Mouse (Mus musculus): ENCODE measurements around the gene Acot5. TPM values are rescaled to one million over a fixed set of nuclear protein-coding genes. Genes with fewer than 3 reads are reported as not detected.
"Not testable (repeated sequence)": the region's sequence is repeated elsewhere in the genome, so short reads cannot be mapped to it uniquely, and the experiment has no call there.

The Acot5 gene
- polyA plus RNA-seq, 1 experiment from 2014 or later = not detected

DNA sequence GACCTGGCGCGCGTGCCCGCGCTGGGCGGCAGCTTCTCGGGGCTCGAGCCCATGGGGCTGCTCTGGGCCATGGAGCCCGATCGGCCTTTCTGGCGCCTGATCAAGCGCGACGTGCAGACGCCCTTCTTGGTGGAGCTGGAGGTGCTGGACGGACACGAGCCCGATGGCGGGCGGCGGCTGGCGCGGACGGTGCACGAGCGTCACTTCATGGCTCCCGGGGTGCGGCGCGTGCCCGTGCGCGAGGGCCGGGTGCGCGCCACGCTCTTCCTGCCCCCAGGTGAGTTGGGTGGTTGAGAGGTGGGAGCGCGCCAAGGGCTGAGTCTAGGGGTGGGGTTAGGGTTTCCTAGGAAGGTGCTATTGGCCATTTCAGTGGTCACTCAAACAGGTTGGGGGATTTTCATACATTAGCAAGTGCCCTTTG, 30.4 kb upstream of the Acot5 start, which contains the start of gene Gm49366:
TSS of gene Gm49366 (plus strand) at position 245 of the 421 bp plus-strand sequence.
- not testable (repeated sequence) for H3K4me1 ChIP-seq, H3K27me3 ChIP-seq, H3K36me3 ChIP-seq, H3K9me3 ChIP-seq, H3K27ac ChIP-seq
- 0 out of 2 replicates have a peak, but pooled peaks have one; percentile 28 for ATAC-seq (ENCODE audit: low FRiP score, low read depth)
- Histone ChIP-seq H3K4me2 (replicated peaks) (peak within 1 kb of the TSS; percentile 72), H3K9ac (peak within 1 kb of the TSS; percentile 69), H3K4me3 (peak within 1 kb of the TSS; percentile 49)
- WGBS = 2% methylated on average over 39 of the region's 39 CpGs

DNA sequence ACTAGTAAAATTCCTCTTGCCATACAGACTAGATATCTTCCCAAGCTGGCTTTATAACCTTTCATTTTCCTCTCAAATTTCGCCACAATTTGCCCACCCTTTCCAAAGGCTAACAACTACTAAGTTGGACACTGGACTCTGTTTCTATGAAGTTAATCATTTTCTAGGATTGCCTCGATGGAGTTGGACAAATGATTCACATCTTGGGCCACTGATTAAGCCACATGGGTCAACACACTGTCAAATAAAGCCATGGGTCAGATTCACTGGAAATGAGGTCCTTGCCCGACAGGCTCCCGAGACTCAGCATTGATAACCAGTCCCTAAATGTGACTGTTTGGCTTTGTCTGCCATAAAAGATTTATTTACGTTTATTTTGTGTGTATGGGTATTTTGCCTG, 26.9 kb upstream of the Acot5 start:
- H3K36me3 ChIP-seq = no peaks in the 10 kb centered on the region
- no peak overlapping the region for H3K4me2 ChIP-seq (replicated peaks)
- 0 out of 2 replicates have a peak, but pooled peaks cover 5% of the 10 kb centered on the region for H3K27me3 ChIP-seq
- 89% methylated on average over 5 of the region's 5 CpGs for WGBS
- H3K9me3 ChIP-seq = peaks cover 8% of the 10 kb centered on the region; the same call in 1 of the 2 replicates
- no peak overlapping the region for H3K9ac ChIP-seq
- ATAC-seq (ENCODE audit: low FRiP score, low read depth) = no peak
- no peak overlapping the region for H3K4me3 ChIP-seq
- H3K27ac ChIP-seq = no peak overlapping the region
- H3K4me1 ChIP-seq = no peaks in the 10 kb centered on the region

DNA sequence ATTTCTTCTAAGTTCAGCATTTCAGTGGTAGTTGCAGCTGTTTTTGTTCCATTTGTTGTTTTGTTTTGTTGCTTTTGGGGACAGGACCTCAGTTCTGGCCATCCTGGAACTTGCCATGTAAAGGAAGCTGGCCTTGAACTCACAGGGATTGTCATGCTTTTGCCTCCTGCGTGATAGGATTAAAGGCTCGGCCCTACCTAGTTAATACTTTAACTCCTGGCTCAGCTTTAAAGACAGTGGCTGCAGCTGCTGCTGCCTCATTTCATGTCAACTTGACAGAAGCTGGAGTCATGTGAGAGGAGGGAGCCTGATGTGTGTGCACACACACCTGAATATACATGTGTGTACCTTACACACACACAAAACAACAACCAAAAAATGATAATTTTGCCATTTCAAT, 25.1 kb upstream of the Acot5 start:
- H3K4me1 ChIP-seq = no peaks in the 10 kb centered on the region
- no peaks in the 10 kb centered on the region for H3K27me3 ChIP-seq
- WGBS = 76% methylated on average over 2 of the region's 2 CpGs
- no peaks in the 10 kb centered on the region for H3K36me3 ChIP-seq
- H3K9me3 ChIP-seq = peaks cover 20% of the 10 kb centered on the region
- H3K4me2 ChIP-seq (replicated peaks) = no peak overlapping the region
- ATAC-seq (ENCODE audit: low FRiP score, low read depth) = no peak
- H3K27ac ChIP-seq = no peak overlapping the region
- no peak overlapping the region for H3K4me3 ChIP-seq
- no peak overlapping the region for H3K9ac ChIP-seq

DNA sequence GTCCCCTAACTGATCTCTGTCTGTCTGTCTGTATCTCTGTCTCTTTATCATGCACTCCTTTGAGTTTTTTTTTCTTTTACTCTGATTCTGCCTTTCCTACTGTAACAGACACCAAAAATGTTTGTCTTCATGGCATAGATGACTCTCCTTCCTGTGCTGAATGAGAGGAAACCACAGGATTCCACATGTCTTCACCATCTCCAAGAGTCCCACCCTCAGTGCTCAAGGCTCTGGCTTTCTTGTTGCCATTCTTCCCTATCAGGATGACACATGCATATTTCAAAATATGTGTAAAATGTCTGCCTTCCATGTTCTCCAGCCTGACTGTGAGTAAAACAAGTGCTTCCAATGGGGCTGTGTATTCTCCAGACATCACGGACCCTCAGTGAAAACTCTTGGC, 22.2 kb upstream of the Acot5 start:
- no peak overlapping the region for H3K27ac ChIP-seq
- WGBS = 94% methylated on average over 1 of the region's 1 CpGs
- no peak for ATAC-seq (ENCODE audit: low FRiP score, low read depth)
- no peaks in the 10 kb centered on the region for H3K4me1 ChIP-seq
- no peak overlapping the region for H3K4me3 ChIP-seq
- H3K27me3 ChIP-seq = peaks cover 1% of the 10 kb centered on the region
- H3K4me2 ChIP-seq (replicated peaks) = no peak overlapping the region
- no peaks in the 10 kb centered on the region for H3K36me3 ChIP-seq
- H3K9ac ChIP-seq = no peak overlapping the region
- peaks cover 11% of the 10 kb centered on the region for H3K9me3 ChIP-seq

GRCm38 (mm10) chr12:84050744-84051143, 18.4 kb upstream of the Acot5 start:
- H3K9me3 ChIP-seq = peaks cover 11% of the 10 kb centered on the region
- 80% methylated on average over 5 of the region's 5 CpGs for WGBS
- H3K36me3 ChIP-seq; H3K9ac ChIP-seq; H3K4me2 ChIP-seq (replicated peaks); H3K27ac ChIP-seq; H3K4me3 ChIP-seq; ATAC-seq (ENCODE audit: low FRiP score, low read depth); H3K4me1 ChIP-seq: not testable (repeated sequence)
- H3K27me3 ChIP-seq = peaks cover 24% of the 10 kb centered on the region

GRCm38 (mm10) chr12:84051937-84052474, 17.1 kb upstream of the Acot5 start, which contains the start of gene Acot3:
TSS of gene Acot3 (plus strand) at chr12:84052144.
- Histone ChIP-seq H3K36me3 (no peaks in the 10 kb centered on the region), H3K27ac (no peak within 1 kb of the TSS), H3K9ac (no peak within 1 kb of the TSS), H3K9me3 (peaks cover 11% of the 10 kb centered on the region), H3K4me2 (replicated peaks) (peak within 1 kb of the TSS; percentile 87; the same call in 1 of the 2 replicates), H3K27me3 (peaks cover 24% of the 10 kb centered on the region), H3K4me3 (no peak within 1 kb of the TSS), H3K4me1 (peaks cover 4% of the 10 kb centered on the region; the same call in 1 of the 2 replicates)
- WGBS = 79% methylated on average over 5 of the region's 5 CpGs
- ATAC-seq (ENCODE audit: low FRiP score, low read depth) = no peak

DNA sequence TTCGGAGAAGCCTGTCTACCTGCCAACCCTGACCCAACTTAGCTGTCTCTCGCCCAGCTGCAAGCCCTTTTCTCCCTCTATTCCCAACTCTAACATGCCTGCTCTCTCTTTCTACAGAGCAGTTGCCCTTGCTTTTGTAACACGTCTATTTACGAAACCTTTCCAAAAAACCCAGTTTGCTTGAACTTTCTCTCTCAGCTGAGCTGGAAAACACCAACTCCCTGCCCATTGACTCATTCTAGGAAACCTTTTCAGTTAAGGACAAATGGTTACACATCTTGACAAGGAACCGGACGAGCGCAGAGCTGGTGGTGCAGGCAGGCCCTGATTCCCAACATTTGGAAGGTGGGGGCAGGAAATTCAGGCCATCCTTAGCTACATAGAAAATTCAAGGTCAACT, 16.5 kb upstream of the Acot5 start:
- Histone ChIP-seq H3K27me3 (peaks cover 24% of the 10 kb centered on the region), H3K4me2 (replicated peaks) (0 out of 2 replicates have a peak overlapping the region, but pooled peaks have one; percentile 87), H3K4me1 (peaks cover 4% of the 10 kb centered on the region; the same call in 1 of the 2 replicates), H3K4me3 (no peak overlapping the region), H3K36me3 (no peaks in the 10 kb centered on the region), H3K27ac (no peak overlapping the region), H3K9me3 (peaks cover 10% of the 10 kb centered on the region), H3K9ac (no peak overlapping the region)
- 90% methylated on average over 7 of the region's 7 CpGs for WGBS
- no peak for ATAC-seq (ENCODE audit: low FRiP score, low read depth)

- 14% methylated on average over 16 of the region's 16 CpGs for WGBS
- peaks cover 4% of the 10 kb centered on the region for H3K9me3 ChIP-seq
- peak overlapping the region; percentile 87 for H3K4me2 ChIP-seq (replicated peaks)
- H3K4me1 ChIP-seq = peaks cover 4% of the 10 kb centered on the region; the same call in 1 of the 2 replicates
- ATAC-seq (ENCODE audit: low FRiP score, low read depth) = no peak
- no peak overlapping the region for H3K27ac ChIP-seq
- no peaks in the 10 kb centered on the region for H3K36me3 ChIP-seq
- peak overlapping the region; percentile 62 for H3K9ac ChIP-seq
- H3K27me3 ChIP-seq = peaks cover 24% of the 10 kb centered on the region
- peak overlapping the region; percentile 51 for H3K4me3 ChIP-seq
Observed at GRCm38 (mm10) chr12:84053173-84053572, 16.0 kb upstream of the Acot5 start.

- H3K9me3 ChIP-seq = no peaks in the 10 kb centered on the region; the same call in 1 of the 2 replicates
- H3K27ac ChIP-seq = no peak overlapping the region
- peaks cover 24% of the 10 kb centered on the region for H3K27me3 ChIP-seq
- peak overlapping the region; percentile 51 for H3K4me3 ChIP-seq
- no peak for ATAC-seq (ENCODE audit: low FRiP score, low read depth)
- H3K4me2 ChIP-seq (replicated peaks) = peak overlapping the region; percentile 87
- peak overlapping the region; percentile 62 for H3K9ac ChIP-seq
- no peaks in the 10 kb centered on the region for H3K36me3 ChIP-seq
- H3K4me1 ChIP-seq = peaks cover 4% of the 10 kb centered on the region; the same call in 1 of the 2 replicates
- 2% methylated on average over 41 of the region's 46 CpGs for WGBS
Observed at GRCm38 (mm10) chr12:84053679-84054391, 15.3 kb upstream of the Acot5 start.

GRCm38 (mm10) chr12:84060946-84061345, 8.2 kb upstream of the Acot5 start:
- peaks cover 3% of the 10 kb centered on the region; the same call in 1 of the 2 replicates for H3K27me3 ChIP-seq
- 37% methylated on average over 2 of the region's 2 CpGs for WGBS
- H3K9me3 ChIP-seq = no peaks in the 10 kb centered on the region
- no peaks in the 10 kb centered on the region for H3K4me1 ChIP-seq
- H3K4me2 ChIP-seq (replicated peaks) = no peak overlapping the region
- H3K9ac ChIP-seq = no peak overlapping the region
- H3K27ac ChIP-seq = no peak overlapping the region
- no peak overlapping the region for H3K4me3 ChIP-seq
- ATAC-seq (ENCODE audit: low FRiP score, low read depth) = no peak
- no peaks in the 10 kb centered on the region for H3K36me3 ChIP-seq

DNA sequence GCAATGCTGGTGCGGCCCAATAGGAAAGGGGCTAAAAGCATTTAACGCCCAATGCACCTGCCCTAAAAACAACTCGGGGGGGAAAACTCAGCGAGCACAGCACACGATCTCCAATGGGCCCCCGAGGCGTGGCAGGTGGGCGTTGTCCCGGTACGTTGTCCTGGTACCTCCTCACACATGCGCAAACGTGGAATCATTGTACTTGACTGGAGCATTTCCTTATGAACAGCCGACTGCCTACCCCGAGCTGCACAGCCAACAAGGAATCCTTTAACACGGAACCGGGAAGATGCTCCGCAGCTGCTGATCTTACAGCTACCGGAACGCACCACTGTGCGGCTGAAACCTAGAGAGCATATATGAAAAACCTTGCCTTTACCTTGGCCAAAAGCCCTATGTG, 6.8 kb upstream of the Acot5 start:
- no peaks in the 10 kb centered on the region for H3K9me3 ChIP-seq
- no peak for ATAC-seq (ENCODE audit: low FRiP score, low read depth)
- WGBS = 94% methylated on average over 20 of the region's 20 CpGs

DNA sequence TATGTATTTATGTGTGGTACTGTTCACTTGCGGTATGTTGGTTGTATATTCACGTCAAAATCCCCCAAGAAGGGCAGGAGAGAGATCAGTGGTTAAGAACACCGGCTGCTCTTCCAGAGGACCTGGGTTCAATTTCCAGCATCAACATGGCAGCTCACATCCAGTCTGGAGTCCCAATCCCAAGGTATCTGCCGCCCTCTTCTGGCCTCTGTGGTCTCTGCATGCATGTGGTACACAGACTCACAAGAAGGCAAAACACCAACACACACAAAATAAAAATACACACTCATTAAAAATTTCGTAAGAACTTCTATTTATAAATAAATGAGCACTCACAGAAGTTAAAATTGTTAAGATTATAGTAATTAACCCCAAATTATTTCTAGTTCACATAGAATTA, 5.9 kb upstream of the Acot5 start:
- no peaks in the 10 kb centered on the region for H3K9me3 ChIP-seq
- H3K4me2 ChIP-seq (replicated peaks) = no peak overlapping the region
- H3K4me3 ChIP-seq = no peak overlapping the region
- H3K4me1 ChIP-seq = no peaks in the 10 kb centered on the region
- no peak overlapping the region for H3K27ac ChIP-seq
- no peak for ATAC-seq (ENCODE audit: low FRiP score, low read depth)
- peaks cover 20% of the 10 kb centered on the region for H3K27me3 ChIP-seq
- WGBS = 68% methylated on average over 5 of the region's 5 CpGs
- H3K36me3 ChIP-seq = no peaks in the 10 kb centered on the region
- no peak overlapping the region for H3K9ac ChIP-seq

More for the DNA sequence above, 6.8 kb upstream of the Acot5 start:
- Histone ChIP-seq H3K27ac (no peak overlapping the region), H3K4me2 (replicated peaks) (no peak overlapping the region), H3K4me3 (no peak overlapping the region), H3K4me1 (no peaks in the 10 kb centered on the region), H3K36me3 (no peaks in the 10 kb centered on the region), H3K9ac (no peak overlapping the region), H3K27me3 (peaks cover 12% of the 10 kb centered on the region; the same call in 1 of the 2 replicates)
